Mouse (Mus musculus) MEL (cell line): ENCODE measurements around the gene Noxa1.

ENCODE experiments used
- BHLHE40 ChIP-seq: IDR thresholded peaks from 2 replicates; pipeline ENCODE4 v1.6.1; 2012; ENCODE audit warnings: low read depth, mild to moderate bottlenecking, inconsistent platforms, low read length, improper control_type of control experiment, borderline replicate concordance
- CTCF ChIP-seq, 3 experiments: IDR thresholded peaks in 2 of 3; conservative IDR thresholded peaks in 1 of 3; 2 replicates each; pipeline ENCODE4 v1.5.1; 2011 to 2012; ENCODE audit warnings: low read length in 3 of 3, low read depth in 2 of 3, mild to moderate bottlenecking in 2 of 3, improper control_type of control experiment in 1 of 3, inconsistent platforms in 1 of 3, mixed read lengths in 1 of 3, moderate library complexity in 1 of 3; ENCODE audit not compliant: control insufficient read depth in 1 of 3, insufficient read depth in 1 of 3, poor library complexity in 1 of 3, severe bottlenecking in 1 of 3
- E2F4 ChIP-seq: IDR thresholded peaks from 2 replicates; pipeline ENCODE4 v1.6.1; 2011; ENCODE audit warnings: low read depth, low read length, improper control_type of control experiment, borderline replicate concordance
- EP300 ChIP-seq, 2 experiments: IDR thresholded peaks; 2 replicates each; pipeline ENCODE4 v1.6.1; 2011; ENCODE audit warnings: improper control_type of control experiment in 2 of 2, low read length in 2 of 2, low read depth in 1 of 2, mild to moderate bottlenecking in 1 of 2
- MAFK ChIP-seq: IDR thresholded peaks from 2 replicates; pipeline ENCODE4 v1.6.1; 2011; ENCODE audit warnings: low read depth, mild to moderate bottlenecking, low read length, improper control_type of control experiment, borderline replicate concordance
- MAX ChIP-seq: IDR thresholded peaks from 2 replicates; pipeline ENCODE4 v1.6.1; 2011; ENCODE audit warnings: low read length, improper control_type of control experiment
- MYB ChIP-seq: IDR thresholded peaks from 2 replicates; pipeline ENCODE4 v1.6.1; 2011; ENCODE audit warnings: mild to moderate bottlenecking, low read depth, low read length, improper control_type of control experiment
- POLR2A ChIP-seq, 2 experiments: IDR thresholded peaks; 2 replicates each; pipeline ENCODE4 v1.6.1; 2011 to 2012; ENCODE audit warnings: low read length in 2 of 2, mild to moderate bottlenecking in 2 of 2, control low read depth in 1 of 2, improper control_type of control experiment in 1 of 2, low read depth in 1 of 2, moderate library complexity in 1 of 2; ENCODE audit not compliant: control insufficient read depth in 1 of 2, insufficient read depth in 1 of 2, poor library complexity in 1 of 2
- SMC3 ChIP-seq: IDR thresholded peaks from 2 replicates; pipeline ENCODE4 v1.6.1; 2011; ENCODE audit warnings: low read depth, low read length, improper control_type of control experiment
- TBP ChIP-seq: IDR thresholded peaks from 2 replicates; pipeline ENCODE4 v1.8.0; 2011; ENCODE audit warnings: low read depth, low read length, improper control_type of control experiment
- ZKSCAN1 ChIP-seq: IDR thresholded peaks from 2 replicates; pipeline ENCODE4 v1.6.1; 2012; ENCODE audit warnings: low read depth, mild to moderate bottlenecking, inconsistent platforms, low read length, improper control_type of control experiment, moderate library complexity
- ZMIZ1 ChIP-seq: IDR thresholded peaks from 2 replicates; pipeline ENCODE4 v1.6.1; 2012; ENCODE audit warnings: low read depth, mild to moderate bottlenecking, inconsistent platforms, low read length, improper control_type of control experiment, moderate library complexity
- ZNF384 ChIP-seq: IDR thresholded peaks from 2 replicates; pipeline ENCODE4 v1.6.1; 2012; ENCODE audit warnings: low read depth, mild to moderate bottlenecking, inconsistent platforms, low read length, improper control_type of control experiment

DNA sequence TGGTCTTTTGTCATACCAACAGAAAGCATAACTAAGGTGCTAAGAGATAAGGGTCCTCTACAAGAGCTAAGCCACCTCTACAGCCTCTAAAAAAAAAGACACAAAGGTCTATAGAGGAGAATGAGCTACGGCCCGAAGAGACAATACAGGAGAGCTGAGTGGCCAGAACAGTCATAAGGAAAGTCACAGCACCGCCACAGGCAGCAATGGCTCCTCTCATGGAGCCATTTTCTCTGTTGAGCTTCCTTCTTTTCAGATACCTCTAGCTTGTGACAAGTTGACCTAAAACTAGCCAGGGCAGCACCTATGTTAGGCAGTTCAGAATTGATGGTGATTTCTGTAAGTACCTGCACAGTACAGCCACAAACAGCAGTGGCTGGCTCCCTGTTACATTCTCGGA lies 28.4 kb downstream of the Noxa1 start:
- no peak for TF ChIP-seq E2F4
- TF ChIP-seq TBP = no peak
- TF ChIP-seq SMC3 = no peak
- no peak for TF ChIP-seq EP300 (IDR thresholded peaks at IDR 0.05; ENCODE audit: low read depth in 1 of 2, low read length in 2 of 2)
- no peak for TF ChIP-seq BHLHE40
- no peak for TF ChIP-seq ZKSCAN1
- TF ChIP-seq POLR2A (IDR thresholded peaks at IDR 0.05; ENCODE audit: control insufficient read depth in 1 of 2, insufficient read depth in 1 of 2, low read depth in 1 of 2, low read length in 2 of 2, poor library complexity in 1 of 2) = no peak
- no peak for TF ChIP-seq MYB
- TF ChIP-seq CTCF (IDR thresholded peaks at IDR 0.05 in 2 of 3, conservative IDR thresholded peaks at IDR 0.05 in 1 of 3; ENCODE audit: control insufficient read depth in 1 of 3, insufficient read depth in 1 of 3, low read depth in 2 of 3, low read length in 3 of 3, poor library complexity in 1 of 3, severe bottlenecking in 1 of 3) = no peak
- TF ChIP-seq MAX = no peak
- TF ChIP-seq MAFK = no peak
- TF ChIP-seq ZNF384 = no peak
- TF ChIP-seq ZMIZ1 = no peak
